Mouse (Mus musculus) liver, embryonic 14.5 days (tissue): ENCODE measurements around the gene Slc44a2. TPM values are rescaled to one million over a fixed set of nuclear protein-coding genes. Genes with fewer than 3 reads are reported as not detected.

Experiments
- ATAC-seq: fragments of 200-750 bp; cut with Nextera tagmentation; 2 replicates; pipeline ENCODE4 v1.8.0; 2017; ENCODE audit warnings: moderate number of reproducible peaks, mild to moderate bottlenecking, moderate library complexity; ENCODE audit not compliant: insufficient read depth
- DNase-seq, 3 experiments: peaks; one replicate each; pipeline ENCODE4 v3.0.0-alpha.2; 2012 to 2013; ENCODE audit warnings: low read depth in 3 of 3, low spot score in 3 of 3
- H3K27ac ChIP-seq: fragments of 300-500 bp; sonication (generic); 2 replicates; pipeline ENCODE4 v1.5.1; 2014; ENCODE audit warnings: moderate library complexity, mild to moderate bottlenecking, control low read depth, inconsistent platforms
- H3K27me3 ChIP-seq: fragments of 300-500 bp; sonication (generic); 2 replicates; pipeline ENCODE4 v1.6.1; 2014; ENCODE audit warnings: mild to moderate bottlenecking, low read length, moderate library complexity; ENCODE audit not compliant: control insufficient read depth, insufficient read depth
- H3K36me3 ChIP-seq: fragments of 300-500 bp; sonication (generic); replicated peaks from 2 replicates; pipeline ENCODE4 v1.6.1; 2014; ENCODE audit warnings: low read depth; ENCODE audit not compliant: control insufficient read depth, insufficient read depth
- H3K4me1 ChIP-seq, 2 experiments: fragments of 200-500 bp in 1 of 2; fragments of 300-500 bp in 1 of 2; sonication (generic) in 1 of 2; replicated peaks; 2 replicates each; pipeline ENCODE4 v1.6.1; 2012 to 2014; ENCODE audit warnings: antibody characterized with exemption in 1 of 2, inconsistent platforms in 1 of 2, low read length in 1 of 2; ENCODE audit not compliant: control insufficient read depth in 2 of 2, insufficient read depth in 2 of 2
- H3K4me2 ChIP-seq: fragments of 300-500 bp; sonication (generic); 2 replicates; pipeline ENCODE4 v1.6.1; 2014; ENCODE audit warnings: low read depth, mild to moderate bottlenecking, control low read depth, moderate library complexity
- H3K4me3 ChIP-seq, 2 experiments: fragments of 200-500 bp in 1 of 2; fragments of 300-500 bp in 1 of 2; sonication (generic) in 1 of 2; 2 replicates each; pipeline ENCODE4 v1.5.1; 2012 to 2014; ENCODE audit warnings: low read depth in 2 of 2, low read length in 2 of 2, mild to moderate bottlenecking in 2 of 2, control low read depth in 1 of 2, inconsistent platforms in 1 of 2, moderate library complexity in 1 of 2; ENCODE audit not compliant: insufficient read depth in 1 of 2
- H3K9ac ChIP-seq: fragments of 300-500 bp; sonication (generic); replicated peaks from 2 replicates; pipeline ENCODE4 v1.6.1; 2014; ENCODE audit warnings: mild to moderate bottlenecking, control low read depth, moderate library complexity
- H3K9me3 ChIP-seq: fragments of 300-500 bp; sonication (generic); 2 replicates; pipeline ENCODE4 v1.6.1; 2016; ENCODE audit warnings: low read length, mixed read lengths; ENCODE audit not compliant: control insufficient read depth
- CTCF ChIP-seq: IDR thresholded peaks from 2 replicates; pipeline ENCODE4 v1.5.1; 2016; ENCODE audit warnings: antibody characterized with exemption, low read depth, control low read depth
- EP300 ChIP-seq: IDR thresholded peaks from 2 replicates; pipeline ENCODE4 v1.6.1; 2016; ENCODE audit warnings: antibody characterized with exemption, low read depth
- WGBS: fragments of 180-500 bp; shearing (Covaris S2); extraction: QIAGEN DNeasy Blood & Tissue Kit; methylation state at CpG from one replicate; pipeline ENCODE4 v1.1.7; 2014; ENCODE audit not compliant: insufficient replicate concordance; 5-methylcytosine and 5-hydroxymethylcytosine counted together
- polyA plus RNA-seq, 2 experiments: library from polyadenylated mRNA; depleted of rRNA in 1 of 2; stranded (reverse) in 1 of 2; unstranded in 1 of 2; fragments of >200 nt; fragmentation: Nextera tagmentation in 1 of 2; extraction: Ambion mirVana in 1 of 2; gene quantifications; 2 replicates each; pipeline versions ENCODE4 v1.2.1 to v1.2.3; 2012 to 2014

Slc44a2 gene
- polyA plus RNA-seq, 2 experiments = 10.0 to 11.6 TPM

GRCm38 (mm10) chr9:21331365-21332140, 11.1 kb downstream of the Slc44a2 start:
- Histone ChIP-seq H3K4me3 (no peak overlapping the region), H3K27me3 (no peaks in the 10 kb centered on the region), H3K4me2 (no peak overlapping the region), H3K27ac (no peak overlapping the region), H3K9me3 (no peaks in the 10 kb centered on the region), H3K9ac (no peak overlapping the region), H3K4me1 (peaks cover 0 to 7% of the 10 kb centered on the region in 2 experiments; a peak in 1 of 4 replicates), H3K36me3 (no peaks in the 10 kb centered on the region)
- ATAC-seq = no peak
- WGBS = 38% methylated on average over 12 of the region's 12 CpGs
- no peak for DNase-seq
- TF ChIP-seq CTCF (no peak), EP300 (no peak)

DNA sequence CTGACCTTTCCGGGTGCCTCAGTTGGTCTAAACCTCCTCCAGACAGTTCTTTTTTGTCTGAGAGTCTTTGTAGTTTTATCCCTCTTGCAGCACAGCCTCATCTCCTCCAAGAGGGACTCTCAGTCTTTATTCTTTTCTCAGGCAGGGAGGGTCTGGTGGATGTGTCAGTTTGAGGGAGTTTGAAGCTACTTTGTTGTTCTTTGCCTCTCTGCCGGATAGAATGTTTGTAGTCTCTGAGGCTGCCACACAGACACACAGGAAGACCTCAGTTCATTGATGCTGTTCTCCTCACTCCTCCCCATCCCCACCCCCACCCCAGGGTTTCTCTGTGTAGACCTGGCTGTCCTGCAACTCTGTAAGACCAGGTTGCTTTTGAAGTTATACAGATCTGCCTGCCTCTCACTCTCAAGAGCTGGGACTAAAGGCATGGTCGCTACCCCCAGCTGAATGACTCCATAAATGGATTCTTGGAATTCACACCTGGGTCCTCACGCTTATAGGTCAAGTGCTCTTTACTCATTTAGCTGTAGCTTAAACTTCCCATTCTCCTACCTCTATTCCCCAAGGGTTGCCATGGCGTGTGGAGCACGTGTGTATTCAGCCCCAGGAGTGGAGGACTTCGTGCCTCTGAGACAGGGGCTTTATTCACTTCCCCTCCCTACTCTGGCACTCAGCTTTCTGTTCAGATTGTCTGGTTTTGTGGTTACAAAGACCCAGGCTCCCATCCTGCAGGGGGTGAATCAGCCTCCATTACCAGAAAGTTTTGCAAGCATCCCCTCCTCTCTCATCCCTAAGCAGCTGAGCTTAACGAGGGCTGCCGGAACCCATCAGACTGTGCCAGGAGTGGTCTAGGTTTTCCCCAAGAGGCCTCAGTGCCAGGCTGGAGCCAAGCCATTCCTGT, 11.9 kb downstream of the Slc44a2 start:
- 38% methylated on average over 9 of the region's 9 CpGs for WGBS
- no peak overlapping the region for H3K27ac ChIP-seq

DNA sequence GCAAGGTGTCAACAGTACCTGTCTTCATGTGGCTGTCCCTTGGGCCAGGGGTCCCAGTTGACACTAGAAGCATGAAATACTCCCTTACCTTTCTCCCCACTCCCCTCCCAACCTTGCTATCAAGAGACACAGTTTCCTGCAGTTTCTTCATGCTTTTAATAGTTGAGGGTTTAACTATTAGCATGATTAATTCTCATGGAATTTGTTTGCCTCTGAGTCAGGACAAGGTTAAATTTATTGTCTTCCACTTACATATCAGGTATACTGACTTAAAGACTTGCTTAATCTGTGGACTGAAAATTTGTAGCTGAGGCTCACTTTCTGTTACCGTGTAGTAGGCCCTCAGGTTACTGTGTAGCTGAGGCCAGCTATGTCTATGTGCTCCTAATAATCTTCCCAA, 13.0 kb downstream of the Slc44a2 start:
- Histone ChIP-seq H3K27ac (no peak overlapping the region), H3K9ac (no peak overlapping the region), H3K4me2 (no peak overlapping the region), H3K36me3 (no peaks in the 10 kb centered on the region), H3K9me3 (no peaks in the 10 kb centered on the region), H3K4me3 (no peak overlapping the region), H3K27me3 (no peaks in the 10 kb centered on the region), H3K4me1 (peaks cover 0 to 7% of the 10 kb centered on the region in 2 experiments; a peak in 1 of 4 replicates)
- WGBS = 74% methylated on average over 1 of the region's 1 CpGs
- ATAC-seq = no peak
- no peak for DNase-seq
- TF ChIP-seq CTCF (no peak), EP300 (no peak)

More for the DNA sequence above, 11.9 kb downstream of the Slc44a2 start:
- H3K9ac ChIP-seq = no peak overlapping the region
- H3K9me3 ChIP-seq = no peaks in the 10 kb centered on the region
- no peak overlapping the region for H3K4me3 ChIP-seq
- H3K36me3 ChIP-seq = no peaks in the 10 kb centered on the region
- TF ChIP-seq CTCF = no peak
- TF ChIP-seq EP300 = no peak
- no peak for DNase-seq
- H3K27me3 ChIP-seq = no peaks in the 10 kb centered on the region
- H3K4me2 ChIP-seq = no peak overlapping the region
- no peak for ATAC-seq
- peaks cover 0 to 7% of the 10 kb centered on the region in 2 experiments; a peak in 1 of 4 replicates for H3K4me1 ChIP-seq

- Histone ChIP-seq H3K4me1 (peaks cover 0 to 7% of the 10 kb centered on the region in 2 experiments; a peak in 1 of 4 replicates), H3K4me2 (no peak overlapping the region), H3K36me3 (no peaks in the 10 kb centered on the region), H3K27ac (no peak overlapping the region), H3K9ac (no peak overlapping the region), H3K27me3 (no peaks in the 10 kb centered on the region), H3K4me3 (no peak overlapping the region), H3K9me3 (no peaks in the 10 kb centered on the region)
- DNase-seq = no peak
- no peak for TF ChIP-seq CTCF
- no peak for TF ChIP-seq EP300
- ATAC-seq = no peak
Observed at GRCm38 (mm10) chr9:21334747-21335146, 14.2 kb downstream of the Slc44a2 start.

DNA sequence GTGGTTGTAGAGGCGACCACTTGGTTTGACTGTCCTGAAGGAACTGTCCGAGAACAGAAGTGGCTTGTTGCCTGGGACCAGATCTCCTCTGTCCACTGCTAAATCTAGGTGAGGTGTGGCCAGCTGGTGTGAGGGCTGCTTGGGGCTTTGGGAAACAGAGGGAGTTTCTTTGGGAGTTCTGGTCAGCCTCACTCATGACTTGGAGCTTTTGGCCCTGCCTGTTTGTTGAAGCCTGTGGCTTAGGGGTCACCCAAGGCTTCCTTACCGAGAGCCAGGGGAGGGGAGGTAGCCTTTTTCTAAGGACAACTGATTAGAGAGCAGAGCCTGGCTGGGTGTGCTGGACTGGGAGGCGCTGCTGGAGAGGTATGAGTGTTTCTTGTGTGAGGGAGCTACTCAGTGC, 14.9 kb downstream of the Slc44a2 start:
- Histone ChIP-seq H3K27ac (no peak overlapping the region), H3K4me2 (no peak overlapping the region), H3K4me3 (no peak overlapping the region), H3K9me3 (no peaks in the 10 kb centered on the region), H3K4me1 (peaks cover 0 to 7% of the 10 kb centered on the region in 2 experiments; a peak in 1 of 4 replicates), H3K27me3 (no peaks in the 10 kb centered on the region), H3K36me3 (no peaks in the 10 kb centered on the region), H3K9ac (no peak overlapping the region)
- no peak for DNase-seq
- TF ChIP-seq CTCF (no peak), EP300 (no peak)
- ATAC-seq = no peak
- 63% methylated on average over 4 of the region's 4 CpGs for WGBS
